Mouse (Mus musculus) right cerebral cortex, postnatal 36 days (tissue): ENCODE results near the gene Hnrnpab.

ENCODE experiments used
- DNase-seq, 2 experiments: peaks; one replicate each; pipeline ENCODE4 v3.0.0; 2022; ENCODE audit warnings: low spot score in 2 of 2, mixed read lengths in 1 of 2

Gene Hnrnpab

GRCm38 (mm10) chr11:51606447-51607095 lies at the start of gene Hnrnpab:
Gene Hnrnpab, minus strand, starts transcription at chr11:51606847.
- peak; percentile 96 to 97 for DNase-seq

DNA sequence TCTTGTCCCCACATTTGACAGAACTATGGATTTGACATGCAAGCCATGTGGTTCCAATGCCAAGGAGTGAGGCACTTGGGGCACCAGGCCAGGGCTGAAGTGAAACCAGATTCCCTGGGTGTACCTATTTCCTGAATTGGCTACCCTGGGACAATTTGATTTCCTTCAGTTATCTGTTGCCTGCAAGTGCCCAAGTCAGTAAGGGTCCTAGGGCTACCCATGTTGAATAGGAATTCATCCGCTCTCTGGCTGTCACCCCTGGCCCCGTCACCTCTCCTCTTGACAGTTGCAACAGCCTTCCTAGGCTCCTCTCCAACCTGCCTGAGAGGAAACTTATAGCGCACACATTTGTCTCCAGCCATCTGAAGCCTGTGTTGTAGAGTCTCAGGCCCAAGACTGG lies 48.2 kb upstream of the Hnrnpab start:
- DNase-seq: no peak

DNA sequence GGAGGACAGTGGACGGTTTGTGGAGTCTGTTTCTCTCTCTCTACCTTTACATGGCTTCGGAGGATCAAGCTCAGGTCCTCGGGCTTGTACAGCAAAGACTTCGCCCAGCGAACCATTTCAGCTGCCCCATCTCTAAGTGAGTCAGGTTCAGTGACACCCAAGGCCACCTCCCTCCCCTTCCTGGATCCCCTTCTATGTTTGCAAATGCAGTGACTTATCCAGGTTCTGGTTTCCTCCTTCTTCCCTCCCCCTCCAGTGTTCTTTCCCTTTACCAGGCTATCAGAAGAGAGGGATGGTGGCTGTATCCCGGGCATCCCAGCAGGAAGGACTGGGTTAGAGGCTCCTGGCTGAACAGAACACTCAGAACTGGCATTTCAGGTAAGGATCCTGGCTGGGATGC lies 47.1 kb upstream of the Hnrnpab start:
- no peak for DNase-seq

DNA sequence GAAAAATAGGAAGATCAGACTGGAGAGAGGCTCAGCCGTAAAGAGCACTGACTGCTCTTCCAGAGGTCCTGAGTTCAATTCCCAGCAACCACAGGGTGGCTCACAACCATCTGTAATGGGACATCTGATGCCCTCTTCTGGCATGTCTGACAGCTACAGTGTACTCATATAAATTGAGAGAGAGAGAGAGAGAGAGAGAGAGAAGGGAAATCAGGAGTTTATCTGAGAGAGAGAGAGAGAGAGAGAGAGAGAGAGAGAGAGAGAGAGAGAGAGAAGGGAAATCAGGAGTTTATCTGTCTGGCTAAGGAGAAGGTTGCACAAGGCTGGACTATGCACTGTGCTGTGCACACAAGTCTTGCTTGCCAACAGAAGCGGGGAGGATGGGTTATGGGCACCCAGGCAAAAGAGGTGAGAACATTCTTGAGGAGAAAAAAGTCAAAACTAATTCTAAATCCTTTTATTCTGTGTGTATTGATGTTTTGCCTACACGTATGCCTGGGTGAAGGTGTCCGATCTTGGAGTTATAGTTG lies 46.3 kb upstream of the Hnrnpab start:
- no peak for DNase-seq

GRCm38 (mm10) chr11:51650691-51651515 lies 44.3 kb upstream of the Hnrnpab start, which contains the start of the genes N4bp3 and D930048N14Rik:
Gene N4bp3, minus strand, starts transcription at chr11:51650842.
Gene D930048N14Rik, plus strand, starts transcription at chr11:51650954.
- DNase-seq: no peak

- no peak for DNase-seq
Measured at GRCm38 (mm10) chr11:51650261-51650660, 43.6 kb upstream of the Hnrnpab start.

DNA sequence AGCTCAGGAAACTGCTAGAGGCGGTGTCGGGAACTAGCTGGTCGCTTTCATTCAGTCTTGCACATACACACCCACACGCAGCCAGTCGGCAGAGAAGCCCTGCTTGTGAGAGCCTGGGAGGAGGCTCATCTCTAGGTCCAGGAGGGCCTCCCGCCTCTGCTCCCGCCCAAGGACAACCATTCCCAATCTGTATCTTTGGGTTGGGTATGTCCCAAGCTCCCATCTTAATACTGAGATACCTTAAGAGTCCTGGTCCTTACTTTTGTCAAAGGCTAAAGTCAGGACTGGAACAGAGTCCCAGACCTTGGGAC lies 43.2 kb upstream of the Hnrnpab start:
- DNase-seq: no peak

- no peak for DNase-seq
Measured at GRCm38 (mm10) chr11:51649111-51649888, 42.7 kb upstream of the Hnrnpab start.

GRCm38 (mm10) chr11:51648566-51648965 lies 41.9 kb upstream of the Hnrnpab start:
- no peak for DNase-seq

DNA sequence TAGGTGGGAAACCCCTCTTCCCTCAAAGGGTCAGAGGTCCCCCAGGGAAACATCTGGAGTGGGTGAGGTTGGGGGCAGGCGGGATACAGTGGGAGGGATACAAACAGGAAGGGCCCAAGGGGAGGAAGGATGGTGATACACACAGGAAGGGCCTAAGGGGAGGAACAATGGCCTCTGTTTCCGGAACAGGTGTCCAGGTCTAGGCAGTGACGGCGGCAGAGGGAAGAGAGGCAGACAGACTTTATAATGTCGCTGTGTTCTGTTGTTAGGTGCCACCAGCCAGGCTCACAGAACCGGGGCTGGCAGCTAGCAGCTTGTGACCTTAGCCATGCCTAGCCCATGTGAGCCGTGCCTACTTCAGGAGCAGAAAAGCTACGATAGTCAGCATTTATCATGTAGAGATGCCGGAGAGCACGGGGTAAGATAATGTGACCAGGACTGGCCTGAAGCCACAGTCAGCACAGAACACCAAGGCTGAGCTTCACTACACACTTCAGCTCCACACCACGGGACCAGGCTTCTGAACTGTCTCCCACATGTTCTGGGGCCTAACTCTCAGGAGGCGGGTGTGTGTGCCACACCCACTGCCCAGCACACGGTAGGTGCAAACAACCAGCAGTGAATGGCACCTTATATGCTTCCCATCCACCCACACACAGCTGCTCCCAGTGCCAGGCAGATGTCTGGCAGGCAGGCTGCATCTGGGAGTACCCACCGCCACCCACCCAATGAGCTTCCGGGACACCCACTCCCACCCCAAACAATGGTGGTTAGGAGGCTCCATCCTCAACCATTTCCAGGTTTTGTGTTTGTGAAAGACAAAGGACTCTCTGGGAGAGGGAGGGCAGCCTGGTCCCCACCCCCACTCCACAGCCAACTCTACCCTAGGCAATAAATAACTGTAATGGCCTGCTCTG lies 40.4 kb upstream of the Hnrnpab start:
- no peak for DNase-seq

GRCm38 (mm10) chr11:51646245-51646644 lies 39.6 kb upstream of the Hnrnpab start:
- no peak for DNase-seq

GRCm38 (mm10) chr11:51645293-51645692 lies 38.6 kb upstream of the Hnrnpab start:
- no peak for DNase-seq

DNA sequence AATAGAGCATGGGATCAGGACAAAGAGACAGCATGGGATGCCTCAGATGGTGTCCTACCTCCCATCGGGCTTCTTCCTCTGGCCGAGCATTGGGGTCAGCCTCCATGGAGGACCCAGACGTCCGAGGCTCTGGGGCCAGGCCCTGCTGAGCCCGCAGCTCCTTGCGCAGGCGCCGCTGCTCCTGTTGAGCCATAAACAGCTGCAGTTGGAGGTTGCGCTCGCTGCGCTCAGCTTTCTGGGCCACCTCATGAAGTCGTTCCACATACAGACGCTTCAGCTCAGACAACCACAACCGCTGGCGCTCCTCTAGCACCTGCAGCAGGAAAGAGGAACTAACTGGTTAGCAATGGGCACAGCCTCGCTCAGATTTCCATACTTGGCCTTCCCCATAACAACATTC lies 37.6 kb upstream of the Hnrnpab start:
- no peak for DNase-seq

- DNase-seq: no peak
Measured at GRCm38 (mm10) chr11:51643761-51644160, 37.1 kb upstream of the Hnrnpab start.

DNA sequence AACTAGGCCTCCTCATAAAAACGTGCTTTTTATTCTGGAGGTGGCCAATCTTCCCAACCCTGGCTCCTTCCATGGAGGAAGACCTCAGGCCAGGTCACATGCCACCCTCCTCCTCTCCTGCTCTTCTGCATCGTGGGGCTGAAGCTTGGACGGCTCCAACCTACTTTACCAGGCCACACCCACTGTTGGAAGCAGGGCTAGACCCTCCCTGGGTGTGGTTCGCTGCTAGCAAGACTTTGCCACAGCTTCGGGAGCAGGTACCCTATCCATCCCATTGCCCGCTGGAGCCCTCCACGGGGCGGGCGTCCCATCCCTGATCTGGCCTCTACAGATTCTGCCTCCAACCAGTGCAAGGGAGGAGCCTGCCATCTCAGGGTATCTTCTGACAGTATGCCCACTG lies 36.6 kb upstream of the Hnrnpab start:
- DNase-seq: no peak

DNA sequence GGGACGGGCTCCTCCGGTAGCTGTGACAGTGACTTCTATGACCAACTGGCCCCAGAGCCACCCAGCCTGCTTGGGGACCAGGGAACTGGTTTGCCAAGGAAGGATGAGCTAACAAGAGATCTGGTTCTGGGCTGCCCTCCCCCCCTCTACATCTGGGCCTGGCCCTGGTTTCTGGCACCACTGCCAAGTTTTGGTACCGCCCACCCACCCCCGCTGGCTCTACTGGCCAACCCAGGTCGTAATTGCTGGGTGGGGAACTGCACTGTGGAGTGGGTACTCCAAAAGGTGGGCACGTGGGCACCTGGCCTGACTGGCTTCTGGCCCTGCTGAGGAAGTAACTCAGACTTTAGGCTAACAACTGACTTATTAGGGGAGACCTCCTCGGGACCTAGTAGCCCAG lies 34.1 kb upstream of the Hnrnpab start:
- no peak for DNase-seq

GRCm38 (mm10) chr11:51638497-51638896 lies 31.9 kb upstream of the Hnrnpab start:
- no peak for DNase-seq

DNA sequence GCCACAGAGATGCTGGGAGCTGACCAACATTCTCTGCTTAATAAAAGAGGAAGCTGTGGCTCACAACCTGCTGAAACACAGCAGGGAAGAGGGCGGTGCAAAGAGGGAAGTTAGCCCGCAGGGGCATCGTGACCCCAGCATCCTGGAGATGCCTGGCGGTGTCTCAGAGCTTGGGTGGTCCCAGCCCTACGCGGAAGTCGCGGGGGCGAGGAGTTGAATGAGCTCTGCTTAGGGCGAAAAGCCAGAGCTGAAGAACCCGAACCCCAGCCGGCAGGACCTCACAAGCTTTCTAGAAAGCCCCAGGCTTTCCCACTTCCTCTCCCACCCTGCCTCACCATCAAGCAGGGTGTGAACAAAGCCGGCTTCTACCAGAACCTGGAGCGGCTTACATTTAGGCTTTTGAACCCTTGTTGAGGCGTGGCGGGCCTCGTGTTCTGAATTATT lies 31.3 kb upstream of the Hnrnpab start:
- DNase-seq: no peak

- peak in 1 of 2 experiments; percentile 43 for DNase-seq
Measured at GRCm38 (mm10) chr11:51636323-51636684, 29.7 kb upstream of the Hnrnpab start.

- DNase-seq: peak; percentile 94 to 96
Measured at GRCm38 (mm10) chr11:51635525-51636322, 29.1 kb upstream of the Hnrnpab start, which contains the start of gene Rmnd5b. Gene Rmnd5b, minus strand, starts transcription at chr11:51635896.
